ENCODE assay signal across 14 mouse cellular contexts in the genomic region with DNA sequence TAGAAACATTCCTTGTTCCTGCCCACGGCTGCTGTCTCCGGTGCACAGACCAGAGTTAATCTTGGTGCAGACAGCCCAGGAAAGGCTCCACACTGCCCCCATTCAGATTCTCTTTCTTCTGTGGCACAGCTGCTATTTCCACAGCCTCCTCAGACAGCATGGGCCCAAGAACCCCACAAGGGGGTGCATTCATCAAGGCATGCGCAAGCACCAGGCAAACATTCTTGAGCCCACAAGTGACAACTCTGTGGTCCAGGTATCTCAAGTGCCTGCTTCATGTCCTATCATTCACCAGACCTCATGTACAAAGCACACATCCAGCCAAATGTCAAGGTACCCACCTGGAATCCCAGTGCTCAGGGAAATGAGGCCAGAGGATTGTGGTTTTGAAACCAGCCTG. TPM values are rescaled to one million over a fixed set of nuclear protein-coding genes. Genes with fewer than 3 reads are reported as not detected.
DNase-seq lines count a peak whose midpoint lies in the region; ATAC-seq and TF ChIP-seq lines count a peak whose summit lies in the region.
"Had no signal": no experiment of that assay in that cellular context is flagged by ENCODE, and none has a peak within 500 bp of the region (broad histone marks: within the 10 kb centered on the region; RNA-seq: fewer than 3 reads in every experiment).

No protein-coding gene starts in this region.

- ATAC-seq in hindbrain, embryonic 11.5 days (ENCODE audit: low FRiP score): no peak
- ATAC-seq in hindbrain, embryonic 13.5 days (ENCODE audit: low FRiP score): no peak
- ATAC-seq in erythroblast, adult 5-6 weeks (replicated peaks; ENCODE audit: low FRiP score, poor library complexity, severe bottlenecking): no peak

- TF ChIP-seq POLR2A in CH12.LX (IDR thresholded peaks at IDR 0.05; ENCODE audit: low read depth, low read length): no peak

- peaks cover 6% of the 10 kb centered on the region; the same call in 1 of the 2 replicates for H3K27me3 ChIP-seq in hindbrain, embryonic 11.5 days (ENCODE audit: control insufficient read depth, insufficient read depth, low read length)
- H3K27me3 ChIP-seq in hindbrain, embryonic 13.5 days: peaks cover 23% of the 10 kb centered on the region
- no peaks in the 10 kb centered on the region for H3K27me3 ChIP-seq in CH12.LX (replicated peaks)

- 27% methylated on average over 3 of the region's 3 CpGs for WGBS in hindbrain, embryonic 11.5 days
- 21% methylated on average over 3 of the region's 3 CpGs for WGBS in hindbrain, embryonic 13.5 days

- H3K9me3 ChIP-seq in hindbrain, embryonic 11.5 days (ENCODE audit: control insufficient read depth, low read length): no peaks in the 10 kb centered on the region
- H3K9me3 ChIP-seq in hindbrain, embryonic 13.5 days: no peaks in the 10 kb centered on the region
- no peaks in the 10 kb centered on the region for H3K9me3 ChIP-seq in CH12.LX (replicated peaks; ENCODE audit: low read length)
- H3K9me3 ChIP-seq: hindbrain, embryonic 15.5 days; neural tube, embryonic 12.5 days had no signal

- H3K9ac ChIP-seq in hindbrain, embryonic 11.5 days (ENCODE audit: low read depth, low read length): no peak overlapping the region
- no peak overlapping the region for H3K9ac ChIP-seq in hindbrain, embryonic 13.5 days
- no peak overlapping the region for H3K9ac ChIP-seq in CH12.LX (ENCODE audit: insufficient read depth, low read depth)
- H3K9ac ChIP-seq: hindbrain, embryonic 15.5 days; neural tube, embryonic 12.5 days had no signal

- DNase-seq in hindbrain, embryonic 11.5 days (ENCODE audit: low spot score): peak; percentile 30
- no peak for DNase-seq in CH12.LX (ENCODE audit: extremely low read depth)
- DNase-seq in embryo, embryonic 11 days: peak; percentile 55
- DNase-seq in lung, postnatal 25 days (ENCODE audit: low spot score): peak; percentile 52
- DNase-seq in cerebellum, postnatal 36 days: no peak
- no peak for DNase-seq in Muller cell, postnatal 12 days (ENCODE audit: inconsistent ontology term)
- DNase-seq: adrenal gland, adult 8-10 months; cerebellum, adult 9-10 months; right cerebral cortex, postnatal 4 days had no signal

- no peak overlapping the region for H3K4me2 ChIP-seq in hindbrain, embryonic 11.5 days (replicated peaks; ENCODE audit: low read depth, low read length)
- no peak overlapping the region for H3K4me2 ChIP-seq in hindbrain, embryonic 13.5 days
- no peak overlapping the region for H3K4me2 ChIP-seq in CH12.LX (ENCODE audit: insufficient read depth, low read depth, poor library complexity, severe bottlenecking)
- H3K4me2 ChIP-seq: hindbrain, embryonic 15.5 days; liver, embryonic 11.5 days; neural tube, embryonic 12.5 days had no signal

- dilution Hi-C loops in CH12.LX (cut with MboI; ENCODE audit: extremely low pct_ligation_motif_present, extremely low pct_unique_long_range_greater_than_20kb, low sequenced_read_pairs): no loop called here

- TF ChIP-seq RAD21 in CH12.LX (IDR thresholded peaks at IDR 0.05; ENCODE audit: low read depth, low read length): no peak; the same call in 1 of the 2 replicates

- peak in 1 of 2 experiments; percentile 52; a peak in 2 of 4 replicates for TF ChIP-seq CTCF in CH12.LX (conservative IDR thresholded peaks at IDR 0.05 in 1 of 2, IDR thresholded peaks at IDR 0.05 in 1 of 2; ENCODE audit: low read depth in 2 of 2, low read length in 2 of 2)

- no peaks in the 10 kb centered on the region for H3K79me2 ChIP-seq in CH12.LX (replicated peaks; ENCODE audit: control insufficient read depth, extremely low read depth, insufficient read depth, poor library complexity, severe bottlenecking)

- no peak overlapping the region for H3K4me3 ChIP-seq in hindbrain, embryonic 11.5 days (ENCODE audit: low read depth, low read length)
- no peak overlapping the region for H3K4me3 ChIP-seq in hindbrain, embryonic 13.5 days
- no peak overlapping the region for H3K4me3 ChIP-seq in CH12.LX (replicated peaks in 1 of 3; ENCODE audit: low read depth in 2 of 3, low read length in 2 of 3, poor library complexity in 1 of 3)
- H3K4me3 ChIP-seq: hindbrain, embryonic 15.5 days; neural tube, embryonic 12.5 days had no signal

- peaks cover 3% of the 10 kb centered on the region; the same call in 1 of the 2 replicates for H3K4me1 ChIP-seq in hindbrain, embryonic 11.5 days (replicated peaks; ENCODE audit: control insufficient read depth, insufficient read depth, low read length)
- H3K4me1 ChIP-seq in hindbrain, embryonic 13.5 days (replicated peaks): peaks cover 20% of the 10 kb centered on the region
- H3K4me1 ChIP-seq in CH12.LX (ENCODE audit: control insufficient read depth in 1 of 2, insufficient read depth in 2 of 2): peaks cover 0 to 5% of the 10 kb centered on the region in 2 experiments; a peak in 1 of 4 replicates

- TF ChIP-seq EP300 in CH12.LX (IDR thresholded peaks at IDR 0.05; ENCODE audit: low read length): no peak

- H3K27ac ChIP-seq in hindbrain, embryonic 11.5 days (ENCODE audit: low read depth, low read length): no peak overlapping the region
- no peak overlapping the region for H3K27ac ChIP-seq in hindbrain, embryonic 13.5 days
- H3K27ac ChIP-seq in CH12.LX (ENCODE audit: insufficient read depth, low read depth): no peak overlapping the region
- H3K27ac ChIP-seq: hindbrain, embryonic 15.5 days; neural tube, embryonic 12.5 days had no signal

- H3K36me3 ChIP-seq in hindbrain, embryonic 11.5 days (ENCODE audit: control insufficient read depth, insufficient read depth, low read length): no peaks in the 10 kb centered on the region
- no peaks in the 10 kb centered on the region for H3K36me3 ChIP-seq in hindbrain, embryonic 13.5 days
- no peaks in the 10 kb centered on the region for H3K36me3 ChIP-seq in CH12.LX (replicated peaks in 1 of 2; ENCODE audit: control insufficient read depth in 1 of 2, insufficient read depth in 1 of 2, low read length in 1 of 2)
- H3K36me3 ChIP-seq: hindbrain, embryonic 15.5 days; neural tube, embryonic 12.5 days had no signal

- in situ Hi-C loops in CH12.LX (cut with MboI; ENCODE audit: low pct_ligation_motif_present, low pct_unique_long_range_greater_than_20kb, low sequenced_read_pairs): no loop called here

TF ChIP-seq in CH12.LX, 34 proteins besides CTCF, POLR2A, EP300 and RAD21:
- TF ChIP-seq JUND (conservative IDR thresholded peaks at IDR 0.05; ENCODE audit: low read depth, low read length): no peak
- no peak for TF ChIP-seq ZMIZ1 (IDR thresholded peaks at IDR 0.05; ENCODE audit: low read depth, low read length)
- no peak for TF ChIP-seq BHLHE40 (IDR thresholded peaks at IDR 0.05; ENCODE audit: low read depth, low read length)
- TF ChIP-seq IRF4 (IDR thresholded peaks at IDR 0.05; ENCODE audit: low read depth, low read length): no peak
- no peak for TF ChIP-seq SIN3A (IDR thresholded peaks at IDR 0.05; ENCODE audit: low read length)
- TF ChIP-seq ETS1 (conservative IDR thresholded peaks at IDR 0.05; ENCODE audit: low read depth, low read length): no peak
- TF ChIP-seq POLR2AphosphoS2 (IDR thresholded peaks at IDR 0.05; ENCODE audit: low read depth, low read length): no peak
- no peak for TF ChIP-seq PAX5 (IDR thresholded peaks at IDR 0.05; ENCODE audit: low read length)
- peak; percentile 26 for TF ChIP-seq SMC3 (IDR thresholded peaks at IDR 0.05; ENCODE audit: low read depth, low read length)

RNA-seq across cellular contexts. Expression of a gene that starts 3.0 kb away (rescaled TPM):
- polyA plus RNA-seq in hindbrain, embryonic 11.5 days (2014; fragmentation: Nextera tagmentation; extraction: Ambion mirVana): 3.2 and 4.3 TPM in 2 replicates
- polyA plus RNA-seq in hindbrain, embryonic 13.5 days (2015; fragmentation: Nextera tagmentation; extraction: Ambion mirVana): 1.4 and 1.9 TPM in 2 replicates
- not detected in 2 replicates for total RNA-seq in CH12.LX (2012; rRNA removed)
- total RNA-seq in CH12.LX (2014; rRNA removed): not detected in 2 replicates
- polyA plus RNA-seq in CH12.LX (2012; ENCODE audit: insufficient read length, low read depth): not detected in 2 replicates
- total RNA-seq in erythroblast, adult 5-6 weeks (2015; ENCODE audit: low replicate concordance): not detected in 2 replicates
- total RNA-seq in erythroblast, adult 5-6 weeks (2017; ENCODE audit: low replicate concordance): not detected in 2 replicates

Comparison
In these comparisons a context has a peak if more than half of its experiments do, and no peak if none do; other contexts are left out.
1. DNase-seq: peak in hindbrain, embryonic 11.5 days (single experiment), embryo, embryonic 11 days (single experiment) and lung, postnatal 25 days (single experiment); none in CH12.LX (single experiment), cerebellum, postnatal 36 days (0 of 2) and Muller cell, postnatal 12 days (single experiment).